Mouse (Mus musculus): ENCODE measurements at regions not wholly inside any gene's neighbourhood (a gene's known extent, or its start where the extent isn't known, plus 50 kb on each side); places are given as distances from the start of the nearest gene placed in this dataset.
"Not testable (repeated sequence)": the region's sequence is repeated elsewhere in the genome, so short reads cannot be mapped to it uniquely, and the experiment has no call there.

DNA sequence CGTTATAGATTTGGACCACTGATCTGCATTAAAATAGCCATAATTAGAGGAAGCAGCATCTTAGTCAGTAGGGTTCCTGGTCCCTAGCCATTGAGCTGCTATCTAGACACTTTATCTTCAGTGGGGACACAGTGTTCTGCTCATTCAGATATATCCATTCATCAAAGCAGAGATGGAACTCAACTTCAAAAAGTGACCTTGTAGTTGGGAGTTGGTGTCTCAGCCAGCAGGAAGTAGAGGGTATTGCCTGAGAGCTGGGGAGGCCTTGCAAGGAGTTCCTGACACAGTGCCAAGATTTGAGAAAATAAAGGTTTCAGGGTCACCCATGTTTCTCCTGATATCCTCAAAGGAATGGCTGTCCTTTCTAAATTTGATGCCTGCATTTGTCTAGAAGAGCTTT is 304.7 kb upstream of the Shh start:
- DNase-seq (ENCODE audit: low read depth, low spot score), result no peak

GRCm38 (mm10) chr5:28756171-28756948 is 289.3 kb upstream of the Shh start:
- DNase-seq (ENCODE audit: low read depth, low spot score), result no peak

- DNase-seq (ENCODE audit: low read depth, low spot score), result not testable (repeated sequence)
Measured at GRCm38 (mm10) chr5:28751821-28752220, 284.8 kb upstream of the Shh start.

DNA sequence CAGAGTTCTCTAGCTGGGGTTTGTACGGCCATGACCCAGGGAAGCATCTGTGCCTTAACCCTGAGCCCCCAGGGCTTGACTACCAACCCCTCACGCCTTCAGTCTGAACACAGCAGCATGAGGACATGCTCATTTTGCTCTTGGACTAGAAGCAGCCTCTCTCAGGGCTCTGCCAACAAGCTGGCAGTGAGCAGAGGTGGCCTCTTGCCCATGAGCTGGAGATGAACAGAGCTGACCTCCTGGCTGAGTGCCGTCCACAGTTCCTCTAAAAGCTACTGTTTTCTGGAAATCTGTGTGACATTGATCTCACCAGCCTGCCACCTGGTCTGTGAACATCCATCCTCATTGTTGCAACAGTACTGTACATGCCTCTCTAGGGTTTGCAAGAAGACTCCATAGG is 267.7 kb upstream of the Shh start:
- DNase-seq (ENCODE audit: low read depth, low spot score), result no peak

DNA sequence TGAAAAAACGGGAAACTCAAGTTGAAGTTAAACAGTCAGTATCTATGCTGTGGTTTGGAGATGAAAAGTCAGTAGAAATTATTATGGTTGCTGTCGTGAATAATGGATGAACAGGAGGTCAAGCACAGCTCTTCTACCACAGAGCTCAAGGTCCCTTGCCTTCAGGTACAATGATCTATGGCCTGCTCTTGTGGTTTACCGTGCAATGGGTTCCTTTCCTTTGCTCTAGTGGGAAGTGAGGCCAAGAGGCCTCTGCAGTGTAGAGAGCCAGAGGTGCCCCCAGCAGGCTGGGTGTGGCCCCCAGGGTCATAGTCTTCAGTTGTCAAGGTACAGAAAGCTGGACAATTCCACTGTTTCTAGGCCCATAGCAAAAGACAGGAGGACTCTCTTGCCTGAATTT is 255.0 kb upstream of the Shh start:
- DNase-seq (ENCODE audit: low read depth, low spot score), result no peak

GRCm38 (mm10) chr5:28714978-28715377 is 247.9 kb upstream of the Shh start:
- DNase-seq (ENCODE audit: low read depth, low spot score), result no peak

DNA sequence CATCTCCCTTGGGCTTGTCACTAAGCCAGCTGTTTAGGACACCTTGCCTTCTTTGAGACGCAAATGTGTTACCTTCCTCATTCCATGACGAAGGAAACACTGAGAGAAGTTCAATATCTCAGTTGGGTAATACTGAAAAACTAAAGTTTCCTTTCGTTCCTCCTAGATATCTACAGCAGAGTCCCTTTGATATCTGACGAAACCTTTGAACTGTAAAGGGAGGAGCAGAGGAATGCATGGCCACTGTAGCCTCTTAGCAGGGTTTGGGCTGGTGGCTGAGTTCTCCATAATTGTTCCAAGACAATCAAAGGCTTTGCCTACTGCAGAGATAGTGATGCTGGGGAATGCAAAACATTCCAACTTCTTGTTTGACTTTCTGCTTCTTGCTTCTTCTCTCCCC is 243.5 kb upstream of the Shh start:
- no peak for DNase-seq (ENCODE audit: low read depth, low spot score)

DNA sequence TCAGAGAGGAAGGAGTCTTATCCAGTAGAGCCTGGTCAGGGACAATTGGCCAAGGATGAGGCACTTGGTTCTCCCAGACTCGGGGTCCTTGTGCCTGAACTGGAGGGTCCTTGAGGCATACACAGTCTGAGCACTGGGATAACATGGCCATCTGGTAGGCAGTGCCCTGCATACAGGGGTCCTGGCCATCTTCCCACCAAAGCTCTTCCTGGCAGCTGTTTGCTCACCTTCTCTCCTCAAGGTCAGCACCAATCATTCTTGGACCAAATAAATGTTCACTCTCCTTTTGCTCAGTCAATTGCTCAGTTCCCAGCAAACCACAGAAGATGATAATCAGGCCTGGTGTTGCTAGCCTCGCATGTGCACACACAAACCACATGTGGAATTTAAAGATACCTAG is 242.6 kb upstream of the Shh start:
- no peak for DNase-seq (ENCODE audit: low read depth, low spot score)

DNA sequence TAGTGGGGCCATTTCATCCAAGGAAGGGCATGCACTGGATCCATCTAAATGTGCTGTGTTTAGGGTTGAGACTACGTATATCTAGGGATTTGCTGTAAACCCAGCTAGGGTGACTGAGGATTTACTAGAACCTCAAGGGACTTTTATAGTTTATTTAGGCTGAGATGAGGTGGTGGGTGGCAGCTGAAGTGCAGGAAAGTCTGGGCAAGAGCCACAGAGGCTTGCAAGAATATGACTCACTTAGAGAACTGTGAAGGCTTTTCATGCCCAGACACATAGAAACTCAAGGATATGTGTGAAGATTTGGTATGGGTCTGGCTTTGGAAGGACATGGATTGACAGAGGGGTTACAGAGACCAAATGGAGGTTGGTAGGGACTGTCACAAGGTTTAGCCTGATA is 237.3 kb upstream of the Shh start:
- DNase-seq (ENCODE audit: low read depth, low spot score), result no peak

- no peak for DNase-seq (ENCODE audit: low read depth, low spot score)
Measured at GRCm38 (mm10) chr5:28696966-28697365, 229.9 kb upstream of the Shh start.

- DNase-seq (ENCODE audit: low read depth, low spot score), result no peak
Measured at GRCm38 (mm10) chr5:28690110-28690509, 223.1 kb upstream of the Shh start.

- no peak for DNase-seq (ENCODE audit: low read depth, low spot score)
Measured at GRCm38 (mm10) chr5:28689651-28690050, 222.6 kb upstream of the Shh start.

DNA sequence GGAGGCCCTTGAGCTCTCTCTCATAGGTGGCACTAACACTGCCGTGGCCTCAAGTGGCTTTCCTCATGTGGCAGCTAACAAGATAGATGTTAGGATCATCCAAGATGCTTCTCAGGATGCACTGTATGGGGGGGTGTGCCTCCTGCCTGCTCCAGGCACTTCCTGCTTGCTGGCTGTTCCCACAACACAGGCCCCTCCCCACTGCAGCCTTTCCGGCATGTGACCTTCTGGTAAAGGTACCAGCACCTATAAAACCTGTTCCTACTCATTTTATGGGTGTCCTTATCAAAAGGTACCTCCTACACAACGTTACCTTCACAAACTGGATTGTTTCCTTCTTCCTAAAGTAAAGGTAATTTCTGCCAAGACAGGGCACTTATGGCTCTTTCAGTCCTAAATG is 222.1 kb upstream of the Shh start:
- no peak for DNase-seq (ENCODE audit: low read depth, low spot score)

GRCm38 (mm10) chr5:28682821-28683220 is 215.8 kb upstream of the Shh start:
- DNase-seq (ENCODE audit: low read depth, low spot score), result no peak

DNA sequence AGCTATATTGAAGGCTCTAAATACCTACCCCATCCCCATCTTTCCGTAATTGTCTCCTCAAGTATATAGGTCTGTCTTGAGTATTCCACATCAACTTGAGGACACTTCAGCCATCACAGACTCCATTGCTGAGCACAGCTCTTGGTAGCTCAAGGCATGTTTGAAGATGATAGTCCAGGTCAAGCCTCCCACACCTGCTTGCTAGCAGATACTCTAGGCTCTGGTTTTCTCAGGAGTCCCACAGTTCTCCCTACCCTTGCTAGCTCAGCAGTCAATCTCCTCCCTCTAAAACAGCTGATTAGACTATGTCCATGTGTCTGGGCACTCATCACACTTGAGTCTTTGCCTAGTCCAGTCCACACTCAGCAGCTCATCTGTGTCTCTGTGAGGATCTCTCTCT is 213.3 kb upstream of the Shh start:
- no peak for DNase-seq (ENCODE audit: low read depth, low spot score)

GRCm38 (mm10) chr5:28679761-28680160 is 212.7 kb upstream of the Shh start:
- no peak for DNase-seq (ENCODE audit: low read depth, low spot score)

GRCm38 (mm10) chr5:28630186-28630585 is 163.1 kb upstream of the Shh start:
- DNase-seq (ENCODE audit: low read depth, low spot score), result no peak

GRCm38 (mm10) chr5:28611885-28612284 is 144.8 kb upstream of the Shh start:
- DNase-seq (ENCODE audit: low read depth, low spot score), result no peak

- no peak for DNase-seq (ENCODE audit: low read depth, low spot score)
Measured at GRCm38 (mm10) chr5:28596537-28597314, 129.7 kb upstream of the Shh start.

DNA sequence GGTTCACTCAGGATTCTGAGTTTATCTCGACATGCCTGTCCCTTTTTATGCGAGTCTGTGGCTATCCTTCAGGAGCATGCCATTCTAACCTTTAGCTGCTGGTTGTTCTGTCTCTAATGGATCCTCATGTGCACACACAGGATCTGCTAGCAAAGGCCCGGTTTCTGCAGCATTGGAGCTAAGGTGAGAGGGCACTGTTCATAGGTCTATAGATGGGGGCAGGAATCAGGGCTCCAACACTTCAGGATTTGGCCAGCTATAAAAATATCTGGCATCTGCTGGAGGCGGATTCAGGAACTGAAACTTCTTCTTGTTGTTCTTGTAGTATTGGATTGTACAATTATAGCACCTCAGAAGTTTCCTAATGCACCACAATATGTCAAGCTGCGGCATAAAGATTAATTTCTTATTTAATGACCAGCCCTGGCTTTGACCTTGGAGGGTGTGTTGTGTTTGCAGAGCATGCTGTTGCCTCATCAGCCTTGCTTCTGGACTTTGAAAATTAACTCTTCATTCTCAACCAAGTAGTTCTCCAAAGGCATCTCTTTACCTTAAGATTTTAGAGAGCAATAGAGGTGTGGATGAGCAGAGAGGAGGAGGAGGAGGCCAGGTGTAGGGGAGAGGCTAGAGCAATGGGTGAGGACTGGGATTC is 104.4 kb upstream of the Shh start:
- DNase-seq (ENCODE audit: low read depth, low spot score), result no peak

DNA sequence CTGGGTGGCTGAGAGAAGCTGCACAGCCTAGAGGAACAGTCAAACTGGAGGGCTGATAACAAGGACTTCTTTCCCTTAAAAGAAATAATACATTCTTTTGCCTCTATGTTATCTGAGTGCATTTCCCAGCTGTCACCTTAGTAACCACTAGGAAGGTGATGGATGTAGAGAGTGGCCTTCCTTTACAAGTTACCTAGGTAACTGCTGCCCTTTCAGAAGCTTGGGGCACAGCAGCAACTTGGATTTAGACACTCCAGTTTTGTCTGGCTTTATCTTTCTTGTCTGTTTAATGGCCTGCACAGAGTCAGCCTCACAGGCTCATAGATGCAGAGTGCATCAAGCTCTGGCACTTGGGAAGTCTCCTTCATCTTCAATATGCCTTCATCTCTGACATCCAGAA is 101.4 kb upstream of the Shh start:
- DNase-seq (ENCODE audit: low read depth, low spot score), result no peak

DNA sequence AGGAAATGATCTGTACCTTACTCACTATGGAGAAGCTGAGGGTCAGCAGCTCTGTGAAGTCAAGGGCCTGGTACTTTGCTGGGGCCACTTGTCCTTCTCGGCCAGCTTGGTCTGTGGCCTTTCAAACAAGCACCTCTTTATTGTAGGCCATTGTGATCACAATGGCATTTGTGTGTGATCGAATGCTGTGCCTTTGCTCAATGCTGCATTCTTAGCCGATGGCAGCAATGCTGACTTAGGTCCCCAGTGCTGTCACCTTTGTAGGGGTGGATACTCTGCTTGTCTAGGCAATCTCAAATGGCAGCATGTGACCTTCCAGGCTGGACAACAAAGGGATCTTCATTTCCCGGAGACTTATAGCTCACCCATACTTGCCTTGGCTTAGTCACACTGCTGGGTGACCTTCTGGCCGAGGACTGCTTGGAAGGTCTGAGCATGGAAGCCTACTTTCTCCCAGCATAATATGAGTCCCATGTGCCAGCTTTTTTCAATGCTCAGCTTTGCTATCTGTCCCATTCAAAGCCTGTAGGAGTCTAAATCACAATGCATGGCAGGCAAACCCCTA is 100.4 kb upstream of the Shh start:
- DNase-seq (ENCODE audit: low read depth, low spot score), result no peak

All from 3T3-L1 (cell line).